Mouse (Mus musculus): ENCODE results near the gene Lrrc7. TPM values are rescaled to one million over a fixed set of nuclear protein-coding genes. Genes with fewer than 3 reads are reported as not detected.

Lrrc7 gene
- polyA plus RNA-seq, 1 experiment from 2014 or later: 0.11 TPM

- no peak overlapping the region for H3K9ac ChIP-seq (ENCODE audit: low read depth, low read length)
- no peak for DNase-seq (ENCODE audit: low spot score)
- H3K27me3 ChIP-seq (ENCODE audit: insufficient read depth, low read length): no peaks in the 10 kb centered on the region
- no peak overlapping the region for H3K4me3 ChIP-seq (replicated peaks; ENCODE audit: low read depth, low read length)
- no peak overlapping the region for H3K4me2 ChIP-seq (ENCODE audit: low read length)
- H3K27ac ChIP-seq: no peak overlapping the region
- WGBS: 73% methylated on average over 1 of the region's 1 CpGs
- TF ChIP-seq CTCF (IDR thresholded peaks at IDR 0.05; ENCODE audit: low read depth): no peak
- H3K9me3 ChIP-seq (replicated peaks; ENCODE audit: low read length): no peaks in the 10 kb centered on the region
- no peaks in the 10 kb centered on the region for H3K36me3 ChIP-seq (ENCODE audit: insufficient read depth, low read length)
- H3K4me1 ChIP-seq (replicated peaks; ENCODE audit: insufficient read depth, low read length): no peaks in the 10 kb centered on the region
- no peak for ATAC-seq (replicated peaks; ENCODE audit: low FRiP score, low read depth)
Observed at GRCm38 (mm10) chr3:158493730-158494129, 68.3 kb downstream of the Lrrc7 start.

DNA sequence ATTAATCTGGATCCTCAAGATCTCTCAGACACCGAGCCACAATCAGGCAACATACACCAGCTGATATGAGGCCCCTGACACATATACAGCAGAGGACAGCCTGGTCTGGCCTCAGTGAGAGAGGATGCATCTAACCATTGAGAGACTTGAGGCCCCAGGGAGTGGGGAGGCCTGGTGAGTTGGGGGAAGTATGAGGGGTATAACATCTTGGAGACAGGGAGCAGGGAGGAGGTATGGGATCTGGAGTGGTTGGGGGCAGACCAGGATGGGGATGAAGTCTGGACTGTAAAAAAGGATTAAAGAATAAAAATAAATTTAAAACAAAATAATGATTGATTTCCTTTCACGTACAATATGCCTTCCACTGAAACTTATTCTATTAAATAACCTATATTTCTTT lies 82.3 kb downstream of the Lrrc7 start:
- Histone ChIP-seq H3K4me2 (ENCODE audit: low read length) (no peak overlapping the region), H3K9me3 (replicated peaks; ENCODE audit: low read length) (no peaks in the 10 kb centered on the region), H3K4me3 (replicated peaks; ENCODE audit: low read depth, low read length) (no peak overlapping the region), H3K9ac (ENCODE audit: low read depth, low read length) (no peak overlapping the region), H3K36me3 (ENCODE audit: insufficient read depth, low read length) (no peaks in the 10 kb centered on the region), H3K4me1 (replicated peaks; ENCODE audit: insufficient read depth, low read length) (no peaks in the 10 kb centered on the region), H3K27me3 (ENCODE audit: insufficient read depth, low read length) (no peaks in the 10 kb centered on the region), H3K27ac (no peak overlapping the region)
- DNase-seq (ENCODE audit: low spot score) (no peak), ATAC-seq (replicated peaks; ENCODE audit: low FRiP score, low read depth) (no peak)
- WGBS: 88% methylated on average over 2 of the region's 2 CpGs
- TF ChIP-seq CTCF (IDR thresholded peaks at IDR 0.05; ENCODE audit: low read depth): no peak

DNA sequence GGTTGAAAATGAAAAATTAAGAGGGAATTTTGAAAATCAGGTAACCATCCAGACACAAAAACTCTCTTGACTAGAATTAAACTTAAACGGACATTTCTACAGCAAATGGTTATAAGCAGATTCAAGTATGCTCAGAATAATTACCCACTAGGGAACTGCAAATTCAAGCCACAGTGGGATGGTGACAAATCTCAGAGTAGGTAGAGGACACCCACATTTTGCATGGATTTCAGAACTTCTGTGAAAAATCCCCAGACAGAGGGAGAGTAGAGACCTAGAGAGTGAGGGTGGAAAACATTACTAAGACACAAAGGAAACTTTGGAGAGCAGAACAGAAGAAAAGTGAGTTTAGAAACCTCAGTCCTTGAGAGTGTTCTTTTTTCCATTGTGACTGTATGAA lies 161.4 kb downstream of the Lrrc7 start:
- Histone ChIP-seq H3K36me3 (ENCODE audit: insufficient read depth, low read length) (no peaks in the 10 kb centered on the region), H3K4me2 (ENCODE audit: low read length) (no peak overlapping the region), H3K27me3 (ENCODE audit: insufficient read depth, low read length) (no peaks in the 10 kb centered on the region), H3K27ac (no peak overlapping the region), H3K9ac (ENCODE audit: low read depth, low read length) (no peak overlapping the region), H3K4me1 (replicated peaks; ENCODE audit: insufficient read depth, low read length) (no peaks in the 10 kb centered on the region), H3K4me3 (replicated peaks; ENCODE audit: low read depth, low read length) (no peak overlapping the region), H3K9me3 (replicated peaks; ENCODE audit: low read length) (no peaks in the 10 kb centered on the region)
- TF ChIP-seq CTCF (IDR thresholded peaks at IDR 0.05; ENCODE audit: low read depth): no peak
- DNase-seq (ENCODE audit: low spot score) (no peak), ATAC-seq (replicated peaks; ENCODE audit: low FRiP score, low read depth) (no peak)
- WGBS: 91% methylated on average over 1 of the region's 1 CpGs

GRCm38 (mm10) chr3:158391534-158391933 lies 170.5 kb downstream of the Lrrc7 start:
- Histone ChIP-seq H3K27me3 (ENCODE audit: insufficient read depth, low read length) (no peaks in the 10 kb centered on the region), H3K9ac (ENCODE audit: low read depth, low read length) (no peak overlapping the region), H3K4me1 (replicated peaks; ENCODE audit: insufficient read depth, low read length) (no peaks in the 10 kb centered on the region), H3K36me3 (ENCODE audit: insufficient read depth, low read length) (no peaks in the 10 kb centered on the region), H3K9me3 (replicated peaks; ENCODE audit: low read length) (no peaks in the 10 kb centered on the region), H3K4me2 (ENCODE audit: low read length) (no peak overlapping the region), H3K27ac (no peak overlapping the region), H3K4me3 (replicated peaks; ENCODE audit: low read depth, low read length) (no peak overlapping the region)
- ATAC-seq (replicated peaks; ENCODE audit: low FRiP score, low read depth): no peak
- TF ChIP-seq CTCF (IDR thresholded peaks at IDR 0.05; ENCODE audit: low read depth): no peak
- no peak for DNase-seq (ENCODE audit: low spot score)

- no peak overlapping the region for H3K9ac ChIP-seq (ENCODE audit: low read depth, low read length)
- ATAC-seq (replicated peaks; ENCODE audit: low FRiP score, low read depth) (no peak), DNase-seq (ENCODE audit: low spot score) (no peak)
- no peak overlapping the region for H3K27ac ChIP-seq
- H3K4me3 ChIP-seq (replicated peaks; ENCODE audit: low read depth, low read length): no peak overlapping the region
- H3K4me1 ChIP-seq (replicated peaks; ENCODE audit: insufficient read depth, low read length): no peaks in the 10 kb centered on the region
- no peaks in the 10 kb centered on the region for H3K27me3 ChIP-seq (ENCODE audit: insufficient read depth, low read length)
- H3K9me3 ChIP-seq (replicated peaks; ENCODE audit: low read length): no peaks in the 10 kb centered on the region
- H3K36me3 ChIP-seq (ENCODE audit: insufficient read depth, low read length): no peaks in the 10 kb centered on the region
- TF ChIP-seq CTCF (IDR thresholded peaks at IDR 0.05; ENCODE audit: low read depth): no peak
- 33% methylated on average over 2 of the region's 2 CpGs for WGBS
- no peak overlapping the region for H3K4me2 ChIP-seq (ENCODE audit: low read length)
Observed at GRCm38 (mm10) chr3:158388076-158388454, 174.0 kb downstream of the Lrrc7 start.

DNA sequence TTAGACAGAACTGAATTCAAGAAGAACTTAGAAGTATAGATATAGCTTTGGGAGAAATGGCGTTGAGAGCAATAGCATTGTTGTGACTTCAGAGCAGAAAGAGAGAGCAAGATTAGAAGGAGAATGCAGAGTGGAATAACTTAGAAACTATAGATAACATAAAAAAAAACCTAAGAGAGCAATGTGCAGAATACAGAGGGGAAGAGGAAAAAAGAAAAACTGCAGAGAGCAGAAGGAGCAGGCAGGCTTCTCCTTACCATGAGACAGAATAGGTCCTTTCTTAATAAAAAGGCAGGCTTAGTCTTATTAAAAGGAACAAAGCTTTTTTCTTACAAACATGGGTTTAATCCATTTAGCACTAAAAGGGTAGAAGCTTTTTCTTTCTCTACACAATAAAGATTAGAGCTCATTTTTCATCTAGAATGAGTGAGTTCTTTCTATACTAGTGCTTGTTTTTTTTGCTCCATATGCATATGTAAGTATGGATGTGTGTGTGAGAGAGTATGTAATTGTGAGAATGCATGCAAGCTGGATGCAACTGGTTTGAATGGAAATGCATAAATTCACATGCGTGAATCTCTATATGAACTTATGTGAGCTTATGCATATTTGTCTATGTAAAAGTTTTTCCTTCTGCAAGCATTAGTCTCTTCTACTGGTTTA lies 174.5 kb downstream of the Lrrc7 start:
- H3K4me3 ChIP-seq (replicated peaks; ENCODE audit: low read depth, low read length): no peak overlapping the region
- H3K4me1 ChIP-seq (replicated peaks; ENCODE audit: insufficient read depth, low read length): no peaks in the 10 kb centered on the region
- no peaks in the 10 kb centered on the region for H3K9me3 ChIP-seq (replicated peaks; ENCODE audit: low read length)
- no peak for TF ChIP-seq CTCF (IDR thresholded peaks at IDR 0.05; ENCODE audit: low read depth)
- no peak for DNase-seq (ENCODE audit: low spot score)
- 69% methylated on average over 2 of the region's 2 CpGs for WGBS
- H3K4me2 ChIP-seq (ENCODE audit: low read length): no peak overlapping the region
- H3K36me3 ChIP-seq (ENCODE audit: insufficient read depth, low read length): no peaks in the 10 kb centered on the region
- no peak for ATAC-seq (replicated peaks; ENCODE audit: low FRiP score, low read depth)
- H3K27ac ChIP-seq: no peak overlapping the region
- H3K27me3 ChIP-seq (ENCODE audit: insufficient read depth, low read length): no peaks in the 10 kb centered on the region
- H3K9ac ChIP-seq (ENCODE audit: low read depth, low read length): no peak overlapping the region

DNA sequence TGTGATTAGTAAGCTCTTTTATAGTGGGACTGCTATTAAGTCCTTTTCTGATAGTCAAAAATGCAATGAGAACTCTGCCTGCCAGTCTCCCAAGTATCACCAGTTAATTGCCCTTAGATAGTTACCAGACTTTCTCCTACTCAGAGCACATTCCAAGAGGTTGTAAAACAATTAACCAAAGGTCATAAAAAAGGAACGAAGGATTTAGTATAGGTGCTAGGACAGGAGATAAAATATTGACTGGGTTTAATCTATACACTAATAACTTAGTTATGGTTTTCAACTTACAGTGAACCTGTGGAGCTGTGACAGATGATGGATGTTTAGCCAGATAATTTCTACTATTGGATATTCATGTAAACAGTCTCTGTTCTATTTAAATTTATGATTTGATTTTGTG lies 175.2 kb downstream of the Lrrc7 start:
- Histone ChIP-seq H3K4me3 (replicated peaks; ENCODE audit: low read depth, low read length) (no peak overlapping the region), H3K9ac (ENCODE audit: low read depth, low read length) (no peak overlapping the region), H3K9me3 (replicated peaks; ENCODE audit: low read length) (no peaks in the 10 kb centered on the region), H3K27me3 (ENCODE audit: insufficient read depth, low read length) (no peaks in the 10 kb centered on the region), H3K27ac (no peak overlapping the region), H3K4me2 (ENCODE audit: low read length) (no peak overlapping the region), H3K4me1 (replicated peaks; ENCODE audit: insufficient read depth, low read length) (no peaks in the 10 kb centered on the region), H3K36me3 (ENCODE audit: insufficient read depth, low read length) (no peaks in the 10 kb centered on the region)
- 2% methylated on average over 1 of the region's 1 CpGs for WGBS
- no peak for TF ChIP-seq CTCF (IDR thresholded peaks at IDR 0.05; ENCODE audit: low read depth)
- ATAC-seq (replicated peaks; ENCODE audit: low FRiP score, low read depth): no peak
- no peak for DNase-seq (ENCODE audit: low spot score)
